Mouse (Mus musculus): ENCODE measurements around the gene Icam5.

DNA sequence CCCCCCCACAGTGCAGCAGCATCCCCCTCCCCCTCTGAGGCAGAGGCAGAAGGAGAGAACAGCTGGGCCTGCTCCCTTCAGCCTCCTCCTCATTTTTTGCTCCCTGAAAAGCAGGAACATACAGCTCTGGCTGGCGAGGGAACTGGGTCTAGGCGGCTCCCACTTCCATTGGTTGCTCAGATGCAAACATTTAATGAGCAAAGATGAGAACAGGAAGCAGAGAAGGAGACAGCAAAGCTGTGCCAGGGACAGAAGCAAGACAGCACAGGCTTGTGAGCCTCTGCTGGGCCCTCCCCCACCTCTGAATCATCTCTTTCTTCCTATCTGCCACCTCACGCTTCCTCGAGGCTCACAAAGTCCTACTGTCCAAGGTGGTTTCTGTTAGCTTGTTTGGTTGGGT lies 9.4 kb downstream of the Icam5 start:
- TF ChIP-seq CTCF (IDR thresholded peaks at IDR 0.05; ENCODE audit: low read depth): no peak
- TF ChIP-seq EP300 (IDR thresholded peaks at IDR 0.05; ENCODE audit: low read depth): no peak

All from liver, postnatal 0 days (tissue).